Mouse (Mus musculus) liver, adult 2 months (tissue): ENCODE results near the gene Gm29666. TPM values are rescaled to one million over a fixed set of nuclear protein-coding genes. Genes with fewer than 3 reads are reported as not detected.
A peak's percentile ranks its signal among the peaks of the same experiment; 100 is the strongest.

Experiments
- DNase-seq: peaks from one replicate; pipeline ENCODE4 v3.0.0-alpha.2; 2011; ENCODE audit warnings: low read depth, low spot score; ENCODE audit errors: extremely low read depth
- H3K27ac ChIP-seq: fragments of 200-500 bp; replicated peaks from 2 replicates; pipeline ENCODE4 v1.5.1; 2012; ENCODE audit warnings: low read depth, mild to moderate bottlenecking, control low read depth, inconsistent platforms, low read length; ENCODE audit not compliant: insufficient read depth
- H3K27me3 ChIP-seq: fragments of 200-500 bp; 2 replicates; pipeline ENCODE4 v1.6.1; 2012; ENCODE audit warnings: mild to moderate bottlenecking, moderate library complexity, low read length, inconsistent platforms; ENCODE audit not compliant: control insufficient read depth, insufficient read depth
- H3K36me3 ChIP-seq: fragments of 200-500 bp; 2 replicates; pipeline ENCODE4 v1.6.1; 2012; ENCODE audit warnings: low read length, inconsistent platforms; ENCODE audit not compliant: control insufficient read depth, insufficient read depth
- H3K4me1 ChIP-seq: fragments of 200-500 bp; 2 replicates; pipeline ENCODE4 v1.6.1; 2011; ENCODE audit warnings: low read length; ENCODE audit not compliant: control insufficient read depth, insufficient read depth
- H3K4me3 ChIP-seq: fragments of 200-500 bp; 2 replicates; pipeline ENCODE4 v1.5.1; 2011; ENCODE audit warnings: low read depth, mild to moderate bottlenecking, control low read depth, low read length, moderate library complexity; ENCODE audit not compliant: insufficient read depth
- H3K79me2 ChIP-seq: fragments of 200-500 bp; 2 replicates; pipeline ENCODE4 v1.6.1; 2012; ENCODE audit warnings: inconsistent platforms, mild to moderate bottlenecking, low read length, moderate library complexity; ENCODE audit not compliant: control insufficient read depth, insufficient read depth
- H3K9ac ChIP-seq: fragments of 200-500 bp; 2 replicates; pipeline ENCODE4 v1.6.1; 2012; ENCODE audit warnings: low read depth, mild to moderate bottlenecking, control low read depth, inconsistent platforms, low read length
- CTCF ChIP-seq: fragments of 200-500 bp; IDR thresholded peaks from 2 replicates; pipeline ENCODE4 v1.5.1; 2011; ENCODE audit warnings: low read depth, low read length, control low read depth
- POLR2A ChIP-seq: fragments of 200-500 bp; IDR thresholded peaks from 2 replicates; pipeline ENCODE4 v1.6.1; 2011; ENCODE audit warnings: low read length, control low read depth; ENCODE audit not compliant: insufficient read depth; ENCODE audit errors: extremely low read depth
- WGBS: fragments of 180-500 bp; shearing (Covaris S2); methylation state at CpG from one replicate; pipeline ENCODE4 v1.1.7; 2018; 5-methylcytosine and 5-hydroxymethylcytosine counted together
- polyA plus RNA-seq: library from polyadenylated mRNA; depleted of rRNA; stranded (reverse); fragments of >200 nt; gene quantifications from 2 replicates; pipeline ENCODE4 v1.2.3, GENCODE M21; 2012
- total RNA-seq: library from RNA; depleted of rRNA; stranded (reverse); fragments of >200 nt; gene quantifications from 2 replicates; pipeline ENCODE4 v1.2.3, GENCODE M21; 2014

Gene Gm29666
- total and polyA plus RNA-seq, 2 experiments, result 0.09 to 0.37 TPM

- Histone ChIP-seq H3K27ac (no peak overlapping the region), H3K36me3 (peaks cover 23% of the 10 kb centered on the region), H3K4me3 (peak overlapping the region; percentile 12; the same call in 1 of the 2 replicates), H3K79me2 (peaks cover 5% of the 10 kb centered on the region; the same call in 1 of the 2 replicates), H3K9ac (no peak overlapping the region), H3K27me3 (no peaks in the 10 kb centered on the region), H3K4me1 (peaks cover 8% of the 10 kb centered on the region)
- TF ChIP-seq POLR2A (no peak), CTCF (peak; percentile 25; the same call in 1 of the 2 replicates)
- WGBS, result 6% methylated on average over 9 of the region's 9 CpGs
- DNase-seq, result peak; percentile 56
Observed at GRCm38 (mm10) chr15:84924781-84925315, 5.0 kb upstream of the Gm29666 start.

GRCm38 (mm10) chr15:84923508-84924181, 3.8 kb upstream of the Gm29666 start:
- no peaks in the 10 kb centered on the region for H3K27me3 ChIP-seq

GRCm38 (mm10) chr15:84922884-84923507, 3.2 kb upstream of the Gm29666 start, which contains the start of gene Nup50:
Nup50 (plus strand) TSS chr15:84923411.
- WGBS, result under 1% methylated on average over 59 of the region's 60 CpGs
- peak within 1 kb of the TSS; percentile 97 for H3K9ac ChIP-seq
- peak within 1 kb of the TSS; percentile 96 for H3K4me3 ChIP-seq
- H3K27me3 ChIP-seq, result no peaks in the 10 kb centered on the region
- H3K79me2 ChIP-seq, result peaks cover 5% of the 10 kb centered on the region; the same call in 1 of the 2 replicates
- H3K4me1 ChIP-seq, result peaks cover 8% of the 10 kb centered on the region
- peak; percentile 86 for DNase-seq
- H3K36me3 ChIP-seq, result peaks cover 7% of the 10 kb centered on the region; the same call in 1 of the 2 replicates
- H3K27ac ChIP-seq, result peak within 1 kb of the TSS; percentile 97
- TF ChIP-seq CTCF (no peak), POLR2A (peak; percentile 73)

More at GRCm38 (mm10) chr15:84923508-84924181, 3.8 kb upstream of the Gm29666 start:
- TF ChIP-seq POLR2A (no peak), CTCF (no peak)
- H3K36me3 ChIP-seq, result peaks cover 12% of the 10 kb centered on the region; the same call in 1 of the 2 replicates
- peak overlapping the region; percentile 96 for H3K4me3 ChIP-seq
- peak overlapping the region; percentile 97 for H3K27ac ChIP-seq
- DNase-seq, result peak; percentile 46
- peak overlapping the region; percentile 97 for H3K9ac ChIP-seq
- WGBS, result under 1% methylated on average over 68 of the region's 68 CpGs
- peaks cover 5% of the 10 kb centered on the region; the same call in 1 of the 2 replicates for H3K79me2 ChIP-seq
- H3K4me1 ChIP-seq, result peaks cover 8% of the 10 kb centered on the region

- no peak for TF ChIP-seq CTCF
- no peak for TF ChIP-seq POLR2A
- no peak overlapping the region for H3K4me3 ChIP-seq
- H3K27ac ChIP-seq, result no peak overlapping the region
- no peaks in the 10 kb centered on the region for H3K36me3 ChIP-seq
- no peak overlapping the region for H3K9ac ChIP-seq
- 96% methylated on average over 3 of the region's 3 CpGs for WGBS
- no peaks in the 10 kb centered on the region for H3K27me3 ChIP-seq
- DNase-seq, result no peak
- no peaks in the 10 kb centered on the region for H3K79me2 ChIP-seq
- H3K4me1 ChIP-seq, result no peaks in the 10 kb centered on the region
Observed at GRCm38 (mm10) chr15:84913201-84913600, 6.6 kb downstream of the Gm29666 start.

- TF ChIP-seq POLR2A, result no peak
- TF ChIP-seq CTCF, result no peak
- 80% methylated on average over 7 of the region's 7 CpGs for WGBS
- Histone ChIP-seq H3K4me1 (no peaks in the 10 kb centered on the region), H3K27ac (no peak overlapping the region), H3K9ac (no peak overlapping the region), H3K79me2 (no peaks in the 10 kb centered on the region), H3K27me3 (no peaks in the 10 kb centered on the region), H3K36me3 (no peaks in the 10 kb centered on the region), H3K4me3 (no peak overlapping the region)
- no peak for DNase-seq
Observed at GRCm38 (mm10) chr15:84903843-84904385, 15.9 kb downstream of the Gm29666 start.
